10 mouse cellular contexts compared by ENCODE assay signal in genomic region chr10:20220443-20221071, GRCm38 (mm10).
DNase-seq lines count a peak whose midpoint lies in the region; ATAC-seq and TF ChIP-seq lines count a peak whose summit lies in the region.
"Had no signal": no experiment of that assay in that cellular context is flagged by ENCODE, and none has a peak within 500 bp of the region (broad histone marks: within the 10 kb centered on the region; RNA-seq: fewer than 3 reads in every experiment).

No protein-coding gene starts in this region.

- H3K36me3 ChIP-seq in embryonic facial prominence, embryonic 14.5 days (ENCODE audit: control insufficient read depth, insufficient read depth, low read length), result no peaks in the 10 kb centered on the region
- no peaks in the 10 kb centered on the region for H3K36me3 ChIP-seq in embryonic facial prominence, embryonic 10.5 days (replicated peaks)
- H3K36me3 ChIP-seq in lung, embryonic 16.5 days (ENCODE audit: control insufficient read depth, insufficient read depth, low read length), result no peaks in the 10 kb centered on the region
- no peaks in the 10 kb centered on the region for H3K36me3 ChIP-seq in small intestine, adult 2 months (ENCODE audit: control insufficient read depth, insufficient read depth, low read length)
- H3K36me3 ChIP-seq: neural tube, embryonic 13.5 days had no signal

- 67% methylated on average over 10 of the region's 10 CpGs for WGBS in embryonic facial prominence, embryonic 14.5 days
- WGBS in embryonic facial prominence, embryonic 10.5 days, result 78% methylated on average over 10 of the region's 10 CpGs
- 33% methylated on average over 10 of the region's 10 CpGs for WGBS in lung, embryonic 16.5 days
- 19% methylated on average over 10 of the region's 10 CpGs for WGBS in small intestine, adult 2 months

- peak; percentile 37 for DNase-seq in embryonic facial prominence, embryonic 14.5 days (ENCODE audit: low spot score)
- DNase-seq in embryonic facial prominence, embryonic 10.5 days (ENCODE audit: low spot score), result no peak
- no peak for DNase-seq in lung, postnatal 25 days (ENCODE audit: low spot score)
- DNase-seq in kidney, adult 9 months, result peak; percentile 62
- no peak for DNase-seq in embryo, embryonic 10 days (ENCODE audit: low spot score)
- no peak for DNase-seq in urinary bladder, postnatal 4 days (ENCODE audit: low spot score in 2 of 2)
- DNase-seq: gastrocnemius, postnatal 36 days had no signal

- TF ChIP-seq CTCF in small intestine, adult 2 months (IDR thresholded peaks at IDR 0.05; ENCODE audit: extremely low read depth, insufficient read length, insufficient replicate concordance, low read depth, low read length), result no peak

- no peaks in the 10 kb centered on the region for H3K27me3 ChIP-seq in embryonic facial prominence, embryonic 14.5 days (replicated peaks; ENCODE audit: control insufficient read depth, insufficient read depth, low read length)
- no peaks in the 10 kb centered on the region for H3K27me3 ChIP-seq in embryonic facial prominence, embryonic 10.5 days (replicated peaks; ENCODE audit: low read depth, poor library complexity, severe bottlenecking)
- H3K27me3 ChIP-seq in lung, embryonic 16.5 days (ENCODE audit: control insufficient read depth, insufficient read depth, low read depth, low read length), result no peaks in the 10 kb centered on the region
- H3K27me3 ChIP-seq in small intestine, adult 2 months (ENCODE audit: control insufficient read depth, insufficient read depth, low read length), result no peaks in the 10 kb centered on the region
- H3K27me3 ChIP-seq: neural tube, embryonic 13.5 days had no signal

- no peak overlapping the region for H3K9ac ChIP-seq in embryonic facial prominence, embryonic 14.5 days (ENCODE audit: low read depth, low read length)
- H3K9ac ChIP-seq in lung, embryonic 16.5 days (ENCODE audit: low read length), result no peak overlapping the region
- H3K9ac ChIP-seq: neural tube, embryonic 13.5 days had no signal

- H3K9me3 ChIP-seq in embryonic facial prominence, embryonic 14.5 days (ENCODE audit: control insufficient read depth, low read length), result no peaks in the 10 kb centered on the region
- H3K9me3 ChIP-seq in embryonic facial prominence, embryonic 10.5 days, result no peaks in the 10 kb centered on the region
- H3K9me3 ChIP-seq in lung, embryonic 16.5 days (ENCODE audit: control insufficient read depth, low read length), result no peaks in the 10 kb centered on the region
- H3K9me3 ChIP-seq: neural tube, embryonic 13.5 days had no signal

- H3K27ac ChIP-seq in embryonic facial prominence, embryonic 14.5 days (replicated peaks; ENCODE audit: low read depth, low read length), result no peak overlapping the region
- H3K27ac ChIP-seq in embryonic facial prominence, embryonic 10.5 days (replicated peaks), result no peak overlapping the region
- H3K27ac ChIP-seq in lung, embryonic 16.5 days (ENCODE audit: low read length), result 0 out of 2 replicates have a peak overlapping the region, but pooled peaks have one; percentile 24
- peak overlapping the region; percentile 42 for H3K27ac ChIP-seq in small intestine, adult 2 months (ENCODE audit: insufficient read depth, low read depth, low read length)
- H3K27ac ChIP-seq: neural tube, embryonic 13.5 days had no signal

- H3K4me2 ChIP-seq in embryonic facial prominence, embryonic 14.5 days (ENCODE audit: low read depth, low read length), result no peak overlapping the region
- no peak overlapping the region for H3K4me2 ChIP-seq in lung, embryonic 16.5 days (ENCODE audit: low read depth, low read length)
- H3K4me2 ChIP-seq: neural tube, embryonic 13.5 days had no signal

- H3K4me1 ChIP-seq in embryonic facial prominence, embryonic 14.5 days (ENCODE audit: control insufficient read depth, insufficient read depth, low read length), result no peaks in the 10 kb centered on the region
- no peaks in the 10 kb centered on the region for H3K4me1 ChIP-seq in embryonic facial prominence, embryonic 10.5 days
- peaks cover 4% of the 10 kb centered on the region; the same call in 1 of the 2 replicates for H3K4me1 ChIP-seq in lung, embryonic 16.5 days (replicated peaks; ENCODE audit: control insufficient read depth, insufficient read depth, low read length)
- H3K4me1 ChIP-seq in small intestine, adult 2 months (ENCODE audit: control insufficient read depth, insufficient read depth, insufficient read length, low read length), result peaks cover 13% of the 10 kb centered on the region; the same call in 1 of the 2 replicates

- H3K4me3 ChIP-seq in embryonic facial prominence, embryonic 14.5 days (ENCODE audit: low read depth, low read length), result no peak overlapping the region
- no peak overlapping the region for H3K4me3 ChIP-seq in embryonic facial prominence, embryonic 10.5 days
- no peak overlapping the region for H3K4me3 ChIP-seq in lung, embryonic 16.5 days (ENCODE audit: low read length)
- no peak overlapping the region for H3K4me3 ChIP-seq in small intestine, adult 2 months (ENCODE audit: low read depth, low read length)
- H3K4me3 ChIP-seq: neural tube, embryonic 13.5 days had no signal

- no peak for ATAC-seq in embryonic facial prominence, embryonic 14.5 days (ENCODE audit: low read depth)
- peak; percentile 45; the same call in 1 of the 2 replicates for ATAC-seq in lung, embryonic 16.5 days (ENCODE audit: low read depth)

- no peak for TF ChIP-seq POLR2A in small intestine, adult 2 months (IDR thresholded peaks at IDR 0.05; ENCODE audit: low read depth, low read length)

Comparison
In these comparisons a context has a peak if more than half of its experiments do, and no peak if none do; other contexts are left out.
1. DNase-seq: peak in embryonic facial prominence, embryonic 14.5 days (single experiment) and kidney, adult 9 months (single experiment); none in embryonic facial prominence, embryonic 10.5 days (single experiment), lung, postnatal 25 days (single experiment), embryo, embryonic 10 days (single experiment) and urinary bladder, postnatal 4 days (0 of 2).
2. H3K27ac ChIP-seq: peak in lung, embryonic 16.5 days (single experiment) and small intestine, adult 2 months (single experiment); none in embryonic facial prominence, embryonic 14.5 days (single experiment) and embryonic facial prominence, embryonic 10.5 days (single experiment).